ENCODE assay signal across 11 mouse cellular contexts in genomic region chr7:80060012-80060778, GRCm38 (mm10). TPM values are rescaled to one million over a fixed set of nuclear protein-coding genes. Genes with fewer than 3 reads are reported as not detected.
DNase-seq lines count a peak whose midpoint lies in the region; ATAC-seq lines count a peak whose summit lies in the region.
"Had no signal": no experiment of that assay in that cellular context is flagged by ENCODE, and none has a peak within 500 bp of the region (broad histone marks: within the 10 kb centered on the region; RNA-seq: fewer than 3 reads in every experiment).

No protein-coding gene starts in this region.

- no peak for ATAC-seq in midbrain, embryonic 12.5 days (ENCODE audit: low FRiP score, low read depth)
- no peak for ATAC-seq in midbrain, embryonic 15.5 days (replicated peaks)
- ATAC-seq in CD4-positive, CD25-positive, alpha-beta regulatory T cell, adult 4 months: no peak
- no peak for ATAC-seq in inflammation-experienced regulatory T-cells, adult 6 months

- H3K4me1 ChIP-seq in midbrain, embryonic 12.5 days: peaks cover 75% of the 10 kb centered on the region
- H3K4me1 ChIP-seq in midbrain, embryonic 15.5 days: peaks cover 47% of the 10 kb centered on the region

- H3K36me3 ChIP-seq in midbrain, embryonic 12.5 days: no peaks in the 10 kb centered on the region
- H3K36me3 ChIP-seq in midbrain, embryonic 15.5 days (replicated peaks): no peaks in the 10 kb centered on the region
- H3K36me3 ChIP-seq: limb, embryonic 12.5 days had no signal

- no peak overlapping the region for H3K4me2 ChIP-seq in midbrain, embryonic 12.5 days (replicated peaks)
- H3K4me2 ChIP-seq in midbrain, embryonic 15.5 days: no peak overlapping the region
- H3K4me2 ChIP-seq: embryonic facial prominence, embryonic 13.5 days; limb, embryonic 12.5 days had no signal

- H3K9ac ChIP-seq in midbrain, embryonic 12.5 days (replicated peaks): no peak overlapping the region
- H3K9ac ChIP-seq in midbrain, embryonic 15.5 days: no peak overlapping the region
- H3K9ac ChIP-seq: embryonic facial prominence, embryonic 13.5 days; limb, embryonic 12.5 days had no signal

- H3K4me3 ChIP-seq in midbrain, embryonic 12.5 days: no peak overlapping the region
- no peak overlapping the region for H3K4me3 ChIP-seq in midbrain, embryonic 15.5 days
- H3K4me3 ChIP-seq: embryonic facial prominence, embryonic 13.5 days; limb, embryonic 12.5 days had no signal

- no peaks in the 10 kb centered on the region for H3K9me3 ChIP-seq in midbrain, embryonic 12.5 days
- H3K9me3 ChIP-seq in midbrain, embryonic 15.5 days: no peaks in the 10 kb centered on the region
- H3K9me3 ChIP-seq: embryonic facial prominence, embryonic 13.5 days; limb, embryonic 12.5 days had no signal

- peak overlapping the region; percentile 25; the same call in 1 of the 2 replicates for H3K27ac ChIP-seq in midbrain, embryonic 12.5 days (replicated peaks)
- H3K27ac ChIP-seq in midbrain, embryonic 15.5 days: no peak overlapping the region
- H3K27ac ChIP-seq: embryonic facial prominence, embryonic 13.5 days had no signal

- 90% methylated on average over 10 of the region's 10 CpGs for WGBS in midbrain, embryonic 12.5 days
- WGBS in midbrain, embryonic 15.5 days: 88% methylated on average over 10 of the region's 10 CpGs

- peak; percentile 49 to 76 for DNase-seq in adrenal gland, adult (ENCODE audit: inconsistent age in 2 of 2, low spot score in 1 of 2)
- DNase-seq in adrenal gland, postnatal 10 days: no peak
- DNase-seq in kidney, postnatal 25 days: peak; percentile 51 to 65
- no peak for DNase-seq in thymus, postnatal 36 days
- DNase-seq: right cerebral cortex, adult 18-20 months had no signal

- no peaks in the 10 kb centered on the region for H3K27me3 ChIP-seq in midbrain, embryonic 12.5 days
- no peaks in the 10 kb centered on the region for H3K27me3 ChIP-seq in midbrain, embryonic 15.5 days (replicated peaks)
- H3K27me3 ChIP-seq: embryonic facial prominence, embryonic 13.5 days; limb, embryonic 12.5 days had no signal

RNA-seq across cellular contexts. Expression of gene Zfp710, which starts 35.6 kb away (rescaled TPM):
- total RNA-seq in adrenal gland, postnatal 10 days (2021): 10 to 100 TPM; 18.7 to 26.9 TPM
- polyA plus RNA-seq in midbrain, embryonic 12.5 days (2016; fragmentation: Nextera tagmentation; extraction: Ambion mirVana): 31.1 and 32.8 TPM in 2 replicates
- polyA plus RNA-seq in midbrain, embryonic 15.5 days (2015; fragmentation: Nextera tagmentation; extraction: Ambion mirVana): 18.0 and 18.6 TPM in 2 replicates
- 1 to 10 TPM; 4.1 to 7.0 TPM for polyA plus RNA-seq in CD4-positive, CD25-positive, alpha-beta regulatory T cell, adult 4 months (2017; shearing (Covaris generic))
- 1 to 10 TPM; 1.8 to 5.1 (median 4.4) TPM for polyA plus RNA-seq in inflammation-experienced regulatory T-cells, adult 6 months (2017; shearing (Covaris generic))

RNA-seq across cellular contexts. Expression of gene Idh2, which starts 55.0 kb away (rescaled TPM):
- total RNA-seq in adrenal gland, postnatal 10 days (2021): 100 to 1,000 TPM; 386 to 496 TPM
- 331 and 347 TPM in 2 replicates for polyA plus RNA-seq in midbrain, embryonic 12.5 days (2016; fragmentation: Nextera tagmentation; extraction: Ambion mirVana)
- polyA plus RNA-seq in midbrain, embryonic 15.5 days (2015; fragmentation: Nextera tagmentation; extraction: Ambion mirVana): 242 and 249 TPM in 2 replicates
- 10 to 100 TPM; 22.4 to 23.9 TPM for polyA plus RNA-seq in CD4-positive, CD25-positive, alpha-beta regulatory T cell, adult 4 months (2017; shearing (Covaris generic))
- 10 to 100 TPM; 13.5 to 28.7 (median 20.3) TPM for polyA plus RNA-seq in inflammation-experienced regulatory T-cells, adult 6 months (2017; shearing (Covaris generic))

Comparison
In these comparisons a context has a peak if more than half of its experiments do, and no peak if none do; other contexts are left out.
1. DNase-seq: peak in adrenal gland, adult (2 of 2) and kidney, postnatal 25 days (2 of 2); none in adrenal gland, postnatal 10 days (single experiment) and thymus, postnatal 36 days (0 of 2).